Mouse (Mus musculus) retina, embryonic 14.5 days (tissue): ENCODE data around the gene Spcs2.
A peak's percentile ranks its signal among the peaks of the same experiment; 100 is the strongest.

ENCODE experiments used
- DNase-seq: peaks from one replicate; pipeline ENCODE4 v3.0.0-alpha.2; 2015; ENCODE audit warnings: low spot score

Spcs2 gene

GRCm38 (mm10) chr7:99863362-99863761 is at the start of gene Spcs2:
Gene Spcs2 (minus strand): TSS chr7:99863462.
- no peak for DNase-seq

- DNase-seq: no peak
Observed at GRCm38 (mm10) chr7:99911038-99911437, 47.8 kb upstream of the Spcs2 start.

GRCm38 (mm10) chr7:99907463-99907862 is 44.2 kb upstream of the Spcs2 start:
- no peak for DNase-seq

GRCm38 (mm10) chr7:99906346-99906745 is 43.1 kb upstream of the Spcs2 start:
- DNase-seq: no peak

DNA sequence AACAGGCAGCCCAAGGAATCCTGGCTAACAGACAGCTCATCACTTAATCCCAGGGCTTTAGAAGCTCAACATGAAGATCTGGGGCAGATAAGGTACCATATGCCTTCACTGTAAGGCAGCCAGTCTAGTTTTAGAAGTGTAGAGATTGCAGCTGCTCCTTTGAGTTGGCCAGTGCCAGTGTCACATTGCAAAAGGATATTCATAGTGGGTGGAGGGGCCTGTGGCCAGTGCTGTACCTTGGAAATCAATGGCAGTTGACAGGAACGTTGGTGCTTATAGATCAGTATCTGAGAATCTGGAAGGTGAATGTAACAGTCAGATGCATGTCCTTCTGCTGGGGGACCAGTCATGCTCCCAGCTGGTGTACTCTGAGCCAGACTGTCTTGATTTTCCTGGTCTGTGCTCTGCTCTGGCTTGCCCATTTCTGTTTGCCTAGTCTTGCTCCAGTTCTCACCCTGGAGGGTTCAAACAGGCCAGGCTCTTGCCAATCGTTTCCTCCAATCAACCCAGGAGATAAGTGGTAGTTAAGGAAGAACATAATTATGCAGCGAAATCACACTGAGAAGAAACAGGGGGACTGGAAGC is 41.3 kb upstream of the Spcs2 start:
- DNase-seq: no peak

- no peak for DNase-seq
Observed at GRCm38 (mm10) chr7:99902918-99903665, 39.8 kb upstream of the Spcs2 start.

DNA sequence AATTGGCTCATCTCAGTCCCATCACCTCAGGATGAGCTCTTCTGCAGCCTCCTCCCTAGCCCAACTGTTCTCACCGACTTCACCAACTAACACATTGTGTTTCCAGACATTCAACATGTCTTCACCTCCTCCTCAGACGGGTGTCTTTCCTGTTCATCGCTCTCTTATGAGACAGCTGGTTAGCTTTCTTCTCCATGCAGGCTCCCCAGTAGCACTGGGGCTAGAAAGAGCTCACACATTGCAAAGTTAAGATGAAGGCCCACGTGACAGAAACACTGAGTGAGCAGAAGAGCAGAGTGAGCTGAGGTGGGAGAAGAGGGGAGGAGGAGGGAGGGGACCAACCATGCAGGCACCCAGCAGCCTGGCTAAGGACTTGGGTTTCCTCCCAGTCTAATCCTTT is 38.9 kb upstream of the Spcs2 start:
- DNase-seq: no peak

GRCm38 (mm10) chr7:99896905-99897304 is 33.6 kb upstream of the Spcs2 start:
- DNase-seq: no peak

- no peak for DNase-seq
Observed at GRCm38 (mm10) chr7:99894478-99894877, 31.2 kb upstream of the Spcs2 start.

GRCm38 (mm10) chr7:99893967-99894366 is 30.7 kb upstream of the Spcs2 start:
- no peak for DNase-seq

DNA sequence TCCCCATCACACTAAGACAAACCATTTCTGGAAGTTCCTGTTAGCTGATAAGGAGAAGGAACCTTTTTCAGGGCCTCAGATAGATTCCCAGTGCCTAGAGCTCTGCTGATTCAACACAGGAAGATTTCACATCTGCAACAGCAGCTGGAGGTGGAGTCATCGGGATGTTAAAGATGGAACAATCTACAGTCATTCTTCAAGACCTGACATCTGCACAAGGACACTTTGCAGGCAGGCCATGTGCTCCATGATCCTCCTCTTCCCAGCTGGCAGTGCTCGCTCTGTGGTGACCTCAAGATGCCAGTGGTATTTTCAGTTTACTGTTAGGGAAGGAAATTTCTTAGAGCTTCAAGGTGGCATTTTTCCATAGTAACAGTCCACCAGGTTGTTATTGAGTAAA is 29.1 kb upstream of the Spcs2 start:
- DNase-seq: no peak

GRCm38 (mm10) chr7:99891471-99891870 is 28.2 kb upstream of the Spcs2 start:
- DNase-seq: no peak

- DNase-seq: no peak
Observed at GRCm38 (mm10) chr7:99890168-99890755, 27.0 kb upstream of the Spcs2 start.

DNA sequence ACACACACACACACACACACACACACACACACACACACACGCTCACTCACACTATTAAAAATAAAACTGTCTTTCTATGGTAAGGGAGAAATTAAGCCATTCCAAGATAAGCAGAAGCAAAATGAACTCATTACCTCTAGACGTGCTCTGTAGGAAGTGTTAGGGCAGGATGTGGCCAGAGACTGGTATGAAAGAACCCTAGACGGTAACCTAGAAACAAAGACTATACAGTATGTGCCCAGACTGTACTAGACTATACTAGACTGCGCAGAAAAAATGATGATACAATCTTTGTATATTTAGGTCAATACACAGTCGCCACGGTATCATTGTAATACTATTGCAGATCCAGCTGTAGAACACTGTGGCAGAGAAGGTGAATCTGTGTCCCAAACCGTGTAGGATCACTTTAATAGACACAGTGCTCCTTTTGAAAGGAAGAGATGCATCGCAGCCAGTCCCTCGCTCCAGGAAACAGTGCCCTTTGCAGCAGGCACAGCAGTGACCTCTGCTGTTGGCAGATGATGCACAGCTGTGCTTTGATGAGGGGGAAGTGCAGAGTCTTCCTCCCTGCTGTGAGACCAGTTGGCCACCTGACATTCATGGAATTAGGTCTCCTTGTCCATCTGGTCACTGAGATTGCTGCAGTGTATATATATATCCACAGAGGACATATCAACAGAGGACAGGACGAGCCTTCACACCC is 26.1 kb upstream of the Spcs2 start:
- peak; percentile 65 for DNase-seq

DNA sequence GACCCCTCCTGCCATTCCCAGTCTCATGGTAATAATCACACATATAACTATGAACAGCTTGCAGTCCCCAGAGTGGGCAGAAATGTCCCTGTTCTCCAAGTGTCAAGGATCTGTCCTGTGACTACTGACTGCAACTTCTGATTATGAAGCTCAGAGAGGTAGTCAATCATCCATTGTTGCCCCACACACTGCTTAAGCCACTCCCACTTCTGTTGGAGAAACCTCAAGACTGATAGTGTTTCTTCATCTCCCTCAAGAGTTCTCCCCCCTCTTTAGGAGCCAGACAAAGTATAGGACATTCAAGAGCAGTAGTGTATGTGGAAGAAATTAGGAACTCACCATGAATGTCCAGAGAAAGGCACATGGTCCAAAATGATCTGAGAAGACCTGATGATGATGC is 24.5 kb upstream of the Spcs2 start:
- DNase-seq: no peak

GRCm38 (mm10) chr7:99887230-99887735 is 24.0 kb upstream of the Spcs2 start:
- DNase-seq: no peak

DNA sequence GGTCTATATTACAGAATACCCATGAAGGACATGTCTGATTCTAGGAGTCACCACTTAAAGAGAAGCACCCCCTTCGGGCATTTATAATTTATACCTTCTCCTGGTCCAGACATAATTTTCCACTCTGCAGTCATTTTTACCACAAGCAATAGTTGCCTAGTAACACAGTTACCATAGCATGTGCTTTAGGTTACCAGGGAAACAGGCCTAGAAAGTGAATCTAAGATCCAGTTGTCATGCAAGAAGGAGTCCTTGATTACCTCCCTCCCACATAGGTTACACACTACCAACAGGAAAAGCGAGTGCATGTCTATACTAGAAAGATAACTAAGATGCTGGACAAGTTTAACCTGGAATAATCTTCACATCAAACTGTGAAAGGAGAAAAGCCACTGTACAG is 15.0 kb upstream of the Spcs2 start:
- DNase-seq: no peak

DNA sequence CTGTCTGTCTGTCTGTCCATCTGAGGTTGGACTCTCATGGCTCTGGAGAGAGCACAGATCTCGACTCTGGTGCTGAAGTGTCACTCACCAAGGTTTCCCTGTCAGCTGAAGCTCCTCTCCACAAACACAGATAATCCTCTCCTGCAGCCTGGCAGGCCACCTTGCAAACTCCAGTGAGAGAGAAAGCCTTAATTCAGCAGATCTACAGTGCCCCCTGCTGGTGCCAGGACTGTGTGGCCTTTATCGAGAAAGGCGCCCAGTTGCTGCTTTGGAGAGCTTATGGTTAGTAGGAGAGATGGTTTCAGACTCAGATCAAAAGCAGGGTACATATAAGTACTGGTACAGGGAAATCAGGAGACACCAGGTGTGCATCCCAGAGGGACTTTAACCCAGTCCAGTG is 13.1 kb upstream of the Spcs2 start:
- DNase-seq: peak; percentile 96

DNA sequence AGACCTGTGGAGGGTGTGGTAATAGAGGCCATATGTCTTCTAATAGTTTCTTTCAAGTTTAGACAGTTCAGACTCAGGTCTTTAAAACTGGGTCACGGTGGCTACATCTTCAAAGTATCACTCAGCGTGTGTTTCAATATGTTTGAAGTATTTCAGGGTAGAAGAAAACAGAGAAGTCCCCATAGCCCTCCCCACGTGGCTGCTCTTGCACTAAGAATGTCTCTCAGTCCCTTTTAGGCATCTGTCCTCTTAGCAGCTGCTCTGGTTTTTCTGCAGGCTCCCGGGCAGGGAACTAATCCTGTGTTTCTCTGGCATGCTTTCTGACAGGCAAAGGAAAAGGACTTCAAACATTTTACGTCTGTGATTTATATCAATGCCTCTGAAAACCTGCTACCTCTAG is 12.6 kb upstream of the Spcs2 start:
- no peak for DNase-seq

GRCm38 (mm10) chr7:99873965-99874364 is 10.7 kb upstream of the Spcs2 start:
- no peak for DNase-seq

DNA sequence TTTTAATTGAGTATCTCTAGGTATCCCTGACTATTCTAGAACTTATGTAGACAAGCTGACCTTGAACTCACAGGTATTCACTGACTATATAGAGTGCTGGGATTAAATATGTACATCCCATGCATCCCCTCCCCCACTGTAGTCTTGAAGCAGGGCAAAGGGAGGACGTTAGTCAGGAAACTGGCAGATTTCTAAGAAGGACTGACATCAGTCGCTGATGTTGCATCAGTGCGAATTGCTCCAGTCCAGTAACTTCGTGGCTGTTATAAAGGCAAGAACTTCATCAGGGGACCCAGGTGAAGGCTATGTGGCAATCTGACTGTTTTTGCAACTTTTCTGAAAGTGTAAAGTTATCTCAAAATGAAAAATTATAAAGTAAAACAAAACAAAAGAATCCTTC is 6.0 kb upstream of the Spcs2 start:
- DNase-seq: no peak

- no peak for DNase-seq
Observed at GRCm38 (mm10) chr7:99865219-99865618, 2.0 kb upstream of the Spcs2 start.
